Mouse (Mus musculus) cerebellum, adult 11-12 months (tissue): ENCODE data around the gene Olfr769.
"Not testable (repeated sequence)": the region's sequence is repeated elsewhere in the genome, so short reads cannot be mapped to it uniquely, and the experiment has no call there.

Source experiments
- DNase-seq: peaks from one replicate; pipeline ENCODE4 v3.0.0; 2022

Gene Olfr769

GRCm38 (mm10) chr10:129117761-129118160 lies at the start of gene Olfr769:
TSS of gene Olfr769 (minus strand) at chr10:129117861.
- DNase-seq = no peak

- no peak for DNase-seq
Observed at GRCm38 (mm10) chr10:129164651-129165050, 47.0 kb upstream of the Olfr769 start, which contains the start of gene Olfr771. TSS of gene Olfr771 (minus strand) at chr10:129164751.

DNA sequence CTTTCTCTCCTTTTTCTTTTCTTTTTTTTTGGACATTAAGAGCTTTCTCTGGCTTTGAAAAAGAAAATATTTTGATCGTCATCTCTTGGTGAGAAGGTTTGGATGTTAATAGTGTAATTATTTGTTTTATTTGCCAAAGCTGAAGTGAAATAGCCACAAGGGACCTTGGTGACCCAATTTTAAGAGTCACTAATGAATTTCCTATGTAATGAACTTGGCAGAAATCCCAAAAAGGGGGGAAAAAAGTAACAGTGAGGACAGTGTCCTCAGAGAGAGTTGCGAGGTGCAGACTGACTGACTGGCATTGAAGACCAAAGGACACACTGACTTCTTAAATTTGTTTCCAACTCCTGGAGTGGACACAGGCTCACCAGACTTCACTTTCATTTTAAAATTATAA lies 21.2 kb upstream of the Olfr769 start, which contains the start of gene Olfr770:
Olfr770 (minus strand) TSS at position 101 of the 400 bp plus-strand sequence.
- DNase-seq = no peak

- no peak for DNase-seq
Observed at GRCm38 (mm10) chr10:129115146-129115545, 2.5 kb downstream of the Olfr769 start.

DNA sequence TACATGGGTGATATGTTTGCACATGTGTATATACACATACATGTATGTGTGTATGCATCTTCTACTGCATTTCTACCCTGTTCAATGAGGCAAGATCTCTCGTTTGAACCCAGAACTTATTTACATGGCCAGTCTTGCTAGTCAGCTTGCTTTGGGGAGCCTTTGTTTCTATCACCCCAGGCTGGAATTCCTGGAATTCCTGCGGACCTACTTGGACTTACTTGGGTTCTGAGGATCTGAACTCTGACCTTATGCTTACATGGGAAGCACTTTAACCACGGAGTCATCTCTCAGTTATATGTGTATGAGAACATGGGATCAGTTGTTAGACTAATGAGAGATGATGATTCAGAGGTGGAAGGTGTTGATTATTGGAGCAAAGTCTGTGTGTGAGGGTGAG lies 16.4 kb downstream of the Olfr769 start:
- DNase-seq = no peak

DNA sequence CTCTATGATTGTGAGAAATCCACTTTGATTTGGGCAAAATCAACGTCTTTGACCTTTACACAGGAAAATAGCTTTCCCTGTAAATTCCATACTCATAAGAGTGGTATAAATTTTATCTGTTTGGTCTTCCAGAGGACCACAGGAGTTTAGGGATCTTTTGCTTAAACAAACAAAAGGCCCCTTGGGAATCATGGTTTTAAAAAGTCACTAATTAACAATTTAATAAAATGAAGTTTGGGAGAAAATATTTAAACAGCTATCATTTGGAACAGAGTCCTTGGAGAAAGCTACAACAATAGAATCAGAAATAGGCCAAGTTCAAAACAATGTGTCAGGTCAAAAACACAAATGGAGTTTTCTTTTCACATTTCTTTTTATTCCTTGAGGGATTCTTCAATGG lies 18.4 kb downstream of the Olfr769 start, which contains the start of gene Olfr768:
Olfr768 (minus strand) TSS at position 101 of the 400 bp plus-strand sequence.
- DNase-seq = no peak

DNA sequence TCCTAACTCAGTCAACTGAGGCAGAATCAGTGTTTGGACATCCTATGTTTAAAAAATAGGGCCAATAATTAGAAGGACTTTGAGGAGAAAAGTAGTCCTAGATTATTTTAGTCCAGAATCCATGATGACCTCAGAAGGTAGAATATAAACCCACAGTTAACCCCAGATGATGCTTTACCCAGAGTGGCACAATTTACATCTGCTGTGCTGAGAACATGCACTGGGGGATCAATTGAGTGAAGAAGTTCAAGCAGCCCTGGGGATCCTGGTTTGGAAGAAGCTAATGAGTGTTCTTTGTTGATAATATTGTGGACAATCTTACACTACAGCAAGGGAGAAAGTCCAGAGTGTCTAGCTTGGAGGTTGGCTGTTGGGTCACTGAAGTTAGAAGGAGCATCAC lies 34.9 kb downstream of the Olfr769 start, which contains the start of gene Olfr767:
Olfr767 (minus strand) TSS at position 101 of the 400 bp plus-strand sequence.
- not testable (repeated sequence) for DNase-seq

DNA sequence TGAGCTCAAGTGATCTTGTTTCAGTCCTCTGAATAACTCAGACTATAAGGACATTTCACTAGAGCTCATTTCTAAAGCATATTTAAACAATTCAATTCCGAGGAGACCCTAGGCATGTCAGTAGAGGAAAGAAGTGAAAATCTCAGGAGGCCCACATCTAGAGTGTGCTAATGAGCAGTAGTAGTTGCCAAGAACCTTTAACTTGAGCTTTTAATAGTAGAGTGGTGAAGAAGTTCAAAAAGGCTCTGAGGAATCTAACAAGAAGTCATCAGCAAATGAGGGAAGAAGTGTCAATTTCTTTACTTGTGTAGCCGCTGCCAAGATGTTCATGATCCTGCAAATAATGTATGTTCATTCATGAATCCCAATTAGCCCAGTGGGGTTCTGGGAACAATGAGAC lies 48.8 kb downstream of the Olfr769 start, which contains the start of gene Olfr766-ps1:
Olfr766-ps1 (minus strand) TSS at position 101 of the 400 bp plus-strand sequence.
- no peak for DNase-seq
